Mouse (Mus musculus) lung, embryonic 16.5 days (tissue): ENCODE data around the gene Tmem190. TPM values are rescaled to one million over a fixed set of nuclear protein-coding genes. Genes with fewer than 3 reads are reported as not detected.
A peak's percentile ranks its signal among the peaks of the same experiment; 100 is the strongest.

ENCODE experiments used
- ATAC-seq: fragments of 200-750 bp; cut with Nextera tagmentation; 2 replicates; pipeline ENCODE4 v1.8.0; 2017; ENCODE audit warnings: low read depth, mild to moderate bottlenecking, moderate library complexity
- H3K27ac ChIP-seq: fragments of 300-500 bp; sonication (generic); 2 replicates; pipeline ENCODE4 v1.5.1; 2014; ENCODE audit warnings: mild to moderate bottlenecking, control low read depth, low read length
- H3K27me3 ChIP-seq: fragments of 300-500 bp; sonication (generic); 2 replicates; pipeline ENCODE4 v1.6.1; 2014; ENCODE audit warnings: low read depth, low read length, mixed read lengths; ENCODE audit not compliant: control insufficient read depth, insufficient read depth
- H3K36me3 ChIP-seq: fragments of 300-500 bp; sonication (generic); 2 replicates; pipeline ENCODE4 v1.6.1; 2014; ENCODE audit warnings: low read length; ENCODE audit not compliant: control insufficient read depth, insufficient read depth
- H3K4me1 ChIP-seq: fragments of 300-500 bp; sonication (generic); replicated peaks from 2 replicates; pipeline ENCODE4 v1.6.1; 2014; ENCODE audit warnings: low read length, mixed read lengths; ENCODE audit not compliant: control insufficient read depth, insufficient read depth
- H3K4me2 ChIP-seq: fragments of 300-500 bp; sonication (generic); 2 replicates; pipeline ENCODE4 v1.6.1; 2014; ENCODE audit warnings: low read depth, low read length, control low read depth
- H3K4me3 ChIP-seq: fragments of 300-500 bp; sonication (generic); 2 replicates; pipeline ENCODE4 v1.5.1; 2014; ENCODE audit warnings: mild to moderate bottlenecking, low read length, control low read depth
- H3K9ac ChIP-seq: fragments of 300-500 bp; sonication (generic); 2 replicates; pipeline ENCODE4 v1.6.1; 2014; ENCODE audit warnings: low read length, control low read depth
- H3K9me3 ChIP-seq: fragments of 300-500 bp; sonication (generic); 2 replicates; pipeline ENCODE4 v1.6.1; 2016; ENCODE audit warnings: low read length; ENCODE audit not compliant: control insufficient read depth
- WGBS: fragments of 180-500 bp; shearing (Covaris S2); extraction: QIAGEN DNeasy Blood & Tissue Kit; methylation state at CpG from one replicate; pipeline ENCODE4 v1.1.7; 2014; 5-methylcytosine and 5-hydroxymethylcytosine counted together
- polyA plus RNA-seq: library from polyadenylated mRNA; unstranded; fragments of >200 nt; fragmentation: Nextera tagmentation; extraction: Ambion mirVana; gene quantifications from 2 replicates; pipeline ENCODE4 v1.2.1, GENCODE M21; 2015

The Tmem190 gene
- polyA plus RNA-seq: 0.34 and 0.48 TPM in 2 replicates

- no peaks in the 10 kb centered on the region for H3K36me3 ChIP-seq
- H3K9ac ChIP-seq: no peak within 1 kb of the TSS
- no peak for ATAC-seq
- H3K27me3 ChIP-seq: peaks cover 13% of the 10 kb centered on the region
- no peak within 1 kb of the TSS for H3K4me3 ChIP-seq
- no peaks in the 10 kb centered on the region for H3K9me3 ChIP-seq
- H3K4me1 ChIP-seq: no peaks in the 10 kb centered on the region; the same call in 1 of the 2 replicates
- H3K27ac ChIP-seq: no peak within 1 kb of the TSS
- 76% methylated on average over 2 of the region's 2 CpGs for WGBS
- no peak within 1 kb of the TSS for H3K4me2 ChIP-seq
Observed at GRCm38 (mm10) chr7:4782759-4783158, at the start of gene Tmem190, which contains the start of gene Il11. Gene Tmem190 (plus strand): TSS chr7:4782937. Gene Il11 (minus strand): TSS chr7:4782859.

DNA sequence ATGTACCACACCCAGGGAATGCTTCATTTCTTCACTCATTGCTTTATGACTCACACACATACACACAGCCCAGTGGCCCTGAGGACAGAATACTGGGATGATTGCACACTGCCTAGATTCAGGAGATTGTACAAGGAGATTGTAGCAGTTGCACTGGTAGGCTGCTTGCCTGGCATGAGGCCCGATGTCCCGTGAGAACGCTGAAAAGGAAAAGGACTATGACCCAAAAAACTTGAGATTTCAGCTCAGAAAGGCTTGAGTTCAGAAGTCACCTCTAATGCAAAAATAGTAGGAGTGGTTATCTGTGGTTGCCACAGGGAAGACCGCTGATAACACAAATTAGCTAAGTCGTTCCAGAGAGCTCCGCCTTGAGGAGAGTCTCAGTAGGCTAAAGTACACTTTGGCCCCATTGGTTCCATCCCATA is 49.8 kb upstream of the Tmem190 start:
- no peak overlapping the region for H3K27ac ChIP-seq
- H3K27me3 ChIP-seq: no peaks in the 10 kb centered on the region
- H3K4me1 ChIP-seq: no peaks in the 10 kb centered on the region
- H3K9me3 ChIP-seq: no peaks in the 10 kb centered on the region
- ATAC-seq: no peak
- WGBS: 49% methylated on average over 6 of the region's 6 CpGs
- no peaks in the 10 kb centered on the region for H3K36me3 ChIP-seq
- no peak overlapping the region for H3K4me3 ChIP-seq
- H3K4me2 ChIP-seq: no peak overlapping the region
- H3K9ac ChIP-seq: no peak overlapping the region

- Histone ChIP-seq H3K4me3 (peak overlapping the region; percentile 38), H3K9ac (peak overlapping the region; percentile 33)
- ATAC-seq: no peak
Observed at GRCm38 (mm10) chr7:4739041-4739543, 43.6 kb upstream of the Tmem190 start.

DNA sequence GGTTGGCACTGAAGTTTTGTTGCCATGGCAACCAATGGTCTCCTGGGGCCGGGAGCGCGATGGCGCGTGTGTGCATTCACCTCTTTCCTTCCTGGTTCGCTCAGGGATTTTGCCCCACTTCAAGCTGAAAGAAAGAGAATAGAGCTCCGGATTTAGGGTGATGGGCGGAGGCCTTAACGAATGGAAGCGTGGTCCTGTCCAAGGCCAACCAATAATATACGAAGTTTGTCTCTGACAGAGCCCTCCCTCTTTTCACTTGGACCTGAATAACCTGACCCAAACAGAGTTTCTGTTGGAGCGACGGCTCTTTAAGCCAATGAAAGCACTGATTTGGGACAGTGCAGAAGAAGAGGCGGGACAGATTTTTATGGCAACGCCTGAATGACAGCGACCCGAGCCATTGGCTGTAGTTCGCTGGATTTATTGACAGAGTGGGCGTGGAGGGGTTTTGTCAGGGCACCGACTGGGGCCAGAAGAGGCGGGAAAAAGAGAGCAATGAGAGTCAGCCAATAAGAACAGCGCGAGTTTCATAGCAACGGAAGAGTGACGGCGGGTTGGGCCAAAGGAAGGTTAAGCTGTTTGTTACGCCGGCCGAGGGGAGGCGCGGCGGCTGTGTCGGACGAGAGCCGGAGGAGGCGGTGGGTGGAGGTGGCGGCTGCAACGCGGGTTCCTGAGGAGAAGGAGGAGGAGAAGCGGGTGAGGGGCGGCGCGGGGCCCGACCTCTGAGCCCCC is 43.0 kb upstream of the Tmem190 start, which contains the start of gene Kmt5c:
TSS of gene Kmt5c (plus strand) at position 572 of the 732 bp plus-strand sequence.
- under 1% methylated on average over 37 of the region's 44 CpGs for WGBS
- Histone ChIP-seq H3K9ac (peak within 1 kb of the TSS; percentile 78), H3K4me1 (peaks cover 15% of the 10 kb centered on the region), H3K27me3 (no peaks in the 10 kb centered on the region), H3K9me3 (no peaks in the 10 kb centered on the region), H3K27ac (peak within 1 kb of the TSS; percentile 75), H3K36me3 (no peaks in the 10 kb centered on the region; the same call in 1 of the 2 replicates), H3K4me2 (peak within 1 kb of the TSS; percentile 76), H3K4me3 (peak within 1 kb of the TSS; percentile 65)
- peak; percentile 96 for ATAC-seq

More at GRCm38 (mm10) chr7:4739041-4739543, 43.6 kb upstream of the Tmem190 start:
- peaks cover 15% of the 10 kb centered on the region for H3K4me1 ChIP-seq
- no peaks in the 10 kb centered on the region for H3K27me3 ChIP-seq
- H3K4me2 ChIP-seq: peak overlapping the region; percentile 56
- WGBS: 43% methylated on average over 10 of the region's 10 CpGs
- peak overlapping the region; percentile 45 for H3K27ac ChIP-seq
- H3K36me3 ChIP-seq: no peaks in the 10 kb centered on the region; the same call in 1 of the 2 replicates
- no peaks in the 10 kb centered on the region for H3K9me3 ChIP-seq

- Histone ChIP-seq H3K27ac (peak overlapping the region; percentile 75), H3K4me3 (peak overlapping the region; percentile 65), H3K27me3 (no peaks in the 10 kb centered on the region), H3K4me1 (peaks cover 15% of the 10 kb centered on the region), H3K36me3 (no peaks in the 10 kb centered on the region; the same call in 1 of the 2 replicates), H3K9ac (peak overlapping the region; percentile 78), H3K9me3 (no peaks in the 10 kb centered on the region), H3K4me2 (peak overlapping the region; percentile 76)
- WGBS: 0% methylated on average over 14 of the region's 14 CpGs
- peak; percentile 19 for ATAC-seq
Observed at GRCm38 (mm10) chr7:4740309-4740727, 42.4 kb upstream of the Tmem190 start.

GRCm38 (mm10) chr7:4741151-4741550 is 41.6 kb upstream of the Tmem190 start:
- peaks cover 3% of the 10 kb centered on the region for H3K36me3 ChIP-seq
- H3K27me3 ChIP-seq: no peaks in the 10 kb centered on the region
- no peaks in the 10 kb centered on the region for H3K9me3 ChIP-seq
- peak overlapping the region; percentile 78 for H3K9ac ChIP-seq
- ATAC-seq: no peak
- H3K4me1 ChIP-seq: peaks cover 15% of the 10 kb centered on the region
- 3% methylated on average over 4 of the region's 4 CpGs for WGBS
- H3K4me2 ChIP-seq: peak overlapping the region; percentile 76
- H3K27ac ChIP-seq: peak overlapping the region; percentile 75
- H3K4me3 ChIP-seq: peak overlapping the region; percentile 65

DNA sequence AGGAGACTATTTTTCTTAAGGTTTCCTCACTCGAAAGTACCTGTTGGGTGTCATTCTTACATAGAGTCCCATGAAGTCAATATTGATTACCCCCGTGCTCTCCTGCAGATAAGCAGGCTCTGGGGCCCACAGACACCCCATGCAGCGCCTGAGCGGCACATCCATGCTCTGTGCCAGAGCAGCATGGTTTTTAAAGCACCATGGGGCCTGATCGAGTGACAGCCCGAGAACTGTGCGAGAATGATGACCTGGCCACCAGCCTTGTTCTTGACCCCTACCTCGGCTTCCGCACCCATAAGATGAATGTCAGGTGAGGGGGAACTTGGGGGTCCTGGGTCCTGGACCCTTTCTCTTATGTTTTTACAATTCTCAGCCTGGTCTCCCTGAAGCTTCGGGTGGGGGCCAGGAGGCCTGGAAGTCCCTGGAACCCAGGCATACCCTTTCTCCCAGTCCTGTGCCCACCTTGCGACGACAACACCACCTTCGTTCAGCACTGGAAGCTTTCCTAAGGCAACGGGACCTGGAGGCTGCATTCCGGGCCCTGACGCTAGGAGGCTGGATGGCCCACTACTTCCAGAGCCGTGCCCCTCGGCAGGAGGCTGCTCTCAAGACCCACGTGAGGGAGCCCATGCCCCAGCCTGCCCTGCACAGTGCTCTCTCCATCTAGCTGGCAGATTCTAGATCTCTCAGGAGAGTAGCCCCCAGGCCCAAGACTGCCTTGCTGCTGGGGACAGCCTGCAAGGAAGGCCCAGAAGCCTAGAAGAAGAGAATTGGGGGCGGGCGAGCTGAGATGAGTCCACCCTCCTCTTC is 40.9 kb upstream of the Tmem190 start:
- ATAC-seq: no peak
- Histone ChIP-seq H3K9me3 (no peaks in the 10 kb centered on the region), H3K36me3 (peaks cover 3% of the 10 kb centered on the region), H3K27ac (no peak overlapping the region), H3K4me3 (peak overlapping the region; percentile 65), H3K4me2 (peak overlapping the region; percentile 76), H3K9ac (peak overlapping the region; percentile 37; the same call in 1 of the 2 replicates), H3K27me3 (no peaks in the 10 kb centered on the region), H3K4me1 (peaks cover 15% of the 10 kb centered on the region)
- WGBS: 71% methylated on average over 21 of the region's 21 CpGs

- no peak overlapping the region for H3K4me2 ChIP-seq
- H3K27me3 ChIP-seq: no peaks in the 10 kb centered on the region
- no peak overlapping the region for H3K4me3 ChIP-seq
- WGBS: 71% methylated on average over 6 of the region's 6 CpGs
- no peaks in the 10 kb centered on the region for H3K9me3 ChIP-seq
- H3K4me1 ChIP-seq: peaks cover 15% of the 10 kb centered on the region
- no peak overlapping the region for H3K27ac ChIP-seq
- no peak for ATAC-seq
- H3K36me3 ChIP-seq: peaks cover 3% of the 10 kb centered on the region
- no peak overlapping the region for H3K9ac ChIP-seq
Observed at GRCm38 (mm10) chr7:4742482-4742819, 40.3 kb upstream of the Tmem190 start.

- H3K36me3 ChIP-seq: peaks cover 3% of the 10 kb centered on the region
- no peak overlapping the region for H3K4me2 ChIP-seq
- H3K27me3 ChIP-seq: no peaks in the 10 kb centered on the region
- H3K27ac ChIP-seq: no peak overlapping the region
- H3K9me3 ChIP-seq: no peaks in the 10 kb centered on the region
- ATAC-seq: no peak
- H3K9ac ChIP-seq: no peak overlapping the region
- H3K4me1 ChIP-seq: peaks cover 15% of the 10 kb centered on the region
- 57% methylated on average over 2 of the region's 2 CpGs for WGBS
- no peak overlapping the region for H3K4me3 ChIP-seq
Observed at GRCm38 (mm10) chr7:4743354-4743753, 39.4 kb upstream of the Tmem190 start.
